Mouse (Mus musculus): ENCODE results near the gene Ablim1.

Ablim1 gene

GRCm38 (mm10) chr19:57314346-57315012 is at the start of gene Ablim1:
Gene Ablim1 (minus strand): TSS chr19:57314919.
- DNase-seq (ENCODE audit: low spot score), result peak; percentile 39

- no peak for DNase-seq (ENCODE audit: low spot score)
Measured at GRCm38 (mm10) chr19:57363538-57363937, 48.8 kb upstream of the Ablim1 start.

- DNase-seq (ENCODE audit: low spot score), result no peak
Measured at GRCm38 (mm10) chr19:57363076-57363475, 48.4 kb upstream of the Ablim1 start.

- no peak for DNase-seq (ENCODE audit: low spot score)
Measured at GRCm38 (mm10) chr19:57362586-57362985, 47.9 kb upstream of the Ablim1 start.

- DNase-seq (ENCODE audit: low spot score), result peak; percentile 33
Measured at GRCm38 (mm10) chr19:57361939-57362307, 47.2 kb upstream of the Ablim1 start.

GRCm38 (mm10) chr19:57361131-57361938 is 46.6 kb upstream of the Ablim1 start:
- DNase-seq (ENCODE audit: low spot score), result peak; percentile 67

GRCm38 (mm10) chr19:57360341-57361130 is 45.8 kb upstream of the Ablim1 start, which contains the start of gene Fam160b1:
Gene Fam160b1 (plus strand): TSS chr19:57360680.
- DNase-seq (ENCODE audit: low spot score), result peak; percentile 92

- DNase-seq (ENCODE audit: low spot score), result peak; percentile 34
Measured at GRCm38 (mm10) chr19:57359701-57360326, 45.1 kb upstream of the Ablim1 start.

GRCm38 (mm10) chr19:57358836-57359598 is 44.3 kb upstream of the Ablim1 start:
- DNase-seq (ENCODE audit: low spot score), result no peak

- peak; percentile 32 for DNase-seq (ENCODE audit: low spot score)
Measured at GRCm38 (mm10) chr19:57358322-57358721, 43.6 kb upstream of the Ablim1 start.

GRCm38 (mm10) chr19:57357811-57358210 is 43.1 kb upstream of the Ablim1 start:
- DNase-seq (ENCODE audit: low spot score), result no peak

- DNase-seq (ENCODE audit: low spot score), result no peak
Measured at GRCm38 (mm10) chr19:57357244-57357643, 42.5 kb upstream of the Ablim1 start.

- no peak for DNase-seq (ENCODE audit: low spot score)
Measured at GRCm38 (mm10) chr19:57356273-57356672, 41.6 kb upstream of the Ablim1 start.

- peak; percentile 29 for DNase-seq (ENCODE audit: low spot score)
Measured at GRCm38 (mm10) chr19:57355451-57356251, 40.9 kb upstream of the Ablim1 start.

- no peak for DNase-seq (ENCODE audit: low spot score)
Measured at GRCm38 (mm10) chr19:57354715-57355114, 40.0 kb upstream of the Ablim1 start.

GRCm38 (mm10) chr19:57354050-57354449 is 39.3 kb upstream of the Ablim1 start:
- DNase-seq (ENCODE audit: low spot score), result no peak

GRCm38 (mm10) chr19:57353228-57353627 is 38.5 kb upstream of the Ablim1 start:
- DNase-seq (ENCODE audit: low spot score), result no peak

- no peak for DNase-seq (ENCODE audit: low spot score)
Measured at GRCm38 (mm10) chr19:57352337-57352935, 37.7 kb upstream of the Ablim1 start.

- no peak for DNase-seq (ENCODE audit: low spot score)
Measured at GRCm38 (mm10) chr19:57349096-57349495, 34.4 kb upstream of the Ablim1 start.

- no peak for DNase-seq (ENCODE audit: low spot score)
Measured at GRCm38 (mm10) chr19:57344678-57345077, 30.0 kb upstream of the Ablim1 start.
